Mouse (Mus musculus) ovary, postnatal 36 days (tissue): ENCODE measurements around the gene Rpl41.
A peak's percentile ranks its signal among the peaks of the same experiment; 100 is the strongest.
"Not testable (repeated sequence)": the region's sequence is repeated elsewhere in the genome, so short reads cannot be mapped to it uniquely, and the experiment has no call there.

Experiments
- DNase-seq: peaks from one replicate; pipeline ENCODE4 v3.0.0; 2022; ENCODE audit warnings: low spot score, mixed read lengths

Gene Rpl41

GRCm38 (mm10) chr10:128555567-128555966 is 6.5 kb upstream of the Rpl41 start:
- not testable (repeated sequence) for DNase-seq

GRCm38 (mm10) chr10:128550144-128550823 is 1.2 kb upstream of the Rpl41 start:
- not testable (repeated sequence) for DNase-seq

GRCm38 (mm10) chr10:128549682-128550057 is 565 bp upstream of the Rpl41 start:
- not testable (repeated sequence) for DNase-seq

- not testable (repeated sequence) for DNase-seq
Observed at GRCm38 (mm10) chr10:128548051-128548791, 884 bp downstream of the Rpl41 start.

GRCm38 (mm10) chr10:128547361-128548032 is 1.6 kb downstream of the Rpl41 start, which contains the start of gene Zc3h10:
TSS of gene Zc3h10 (minus strand) at chr10:128547774.
- peak; percentile 91 for DNase-seq

- no peak for DNase-seq
Observed at GRCm38 (mm10) chr10:128546787-128547186, 2.3 kb downstream of the Rpl41 start.

GRCm38 (mm10) chr10:128546361-128546760 is 2.7 kb downstream of the Rpl41 start:
- no peak for DNase-seq

- DNase-seq: no peak
Observed at GRCm38 (mm10) chr10:128545570-128545898, 3.6 kb downstream of the Rpl41 start.

GRCm38 (mm10) chr10:128544674-128545569 is 4.2 kb downstream of the Rpl41 start:
- no peak for DNase-seq

- no peak for DNase-seq
Observed at GRCm38 (mm10) chr10:128544151-128544657, 4.9 kb downstream of the Rpl41 start.

- DNase-seq: no peak
Observed at GRCm38 (mm10) chr10:128543100-128543499, 6.0 kb downstream of the Rpl41 start.

GRCm38 (mm10) chr10:128538340-128538870 is 10.7 kb downstream of the Rpl41 start:
- DNase-seq: no peak

GRCm38 (mm10) chr10:128536266-128536940 is 12.7 kb downstream of the Rpl41 start:
- DNase-seq: peak; percentile 78

- DNase-seq: no peak
Observed at GRCm38 (mm10) chr10:128535624-128536265, 13.4 kb downstream of the Rpl41 start.

GRCm38 (mm10) chr10:128535206-128535605 is 13.9 kb downstream of the Rpl41 start:
- DNase-seq: no peak

- DNase-seq: no peak
Observed at GRCm38 (mm10) chr10:128526366-128527356, 22.4 kb downstream of the Rpl41 start.

GRCm38 (mm10) chr10:128525671-128526308 is 23.3 kb downstream of the Rpl41 start, which contains the start of gene Esyt1:
TSS of gene Esyt1 (minus strand) at chr10:128525871.
- peak; percentile 90 for DNase-seq
